Mouse (Mus musculus) ES-Bruce4 (cell line): ENCODE measurements around the gene Bcl2l15.

Experiments
- CTCF ChIP-seq: IDR thresholded peaks from one replicate; pipeline ENCODE4 v1.8.1; 2011; ENCODE audit warnings: low read depth, low read length
- POLR2A ChIP-seq: IDR thresholded peaks from one replicate; pipeline ENCODE4 v1.8.1; 2011; ENCODE audit warnings: low read length; ENCODE audit not compliant: insufficient read depth

GRCm38 (mm10) chr3:103851882-103852281, 19.5 kb downstream of the Bcl2l15 start:
- no peak for TF ChIP-seq POLR2A
- no peak for TF ChIP-seq CTCF
